Mouse (Mus musculus): Measurements from ENCODE around the gene Fgfr2. TPM values are rescaled to one million over a fixed set of nuclear protein-coding genes. Genes with fewer than 3 reads are reported as not detected.

The Fgfr2 gene
- polyA plus RNA-seq, 1 experiment from 2014 or later: 18.5 TPM

DNA sequence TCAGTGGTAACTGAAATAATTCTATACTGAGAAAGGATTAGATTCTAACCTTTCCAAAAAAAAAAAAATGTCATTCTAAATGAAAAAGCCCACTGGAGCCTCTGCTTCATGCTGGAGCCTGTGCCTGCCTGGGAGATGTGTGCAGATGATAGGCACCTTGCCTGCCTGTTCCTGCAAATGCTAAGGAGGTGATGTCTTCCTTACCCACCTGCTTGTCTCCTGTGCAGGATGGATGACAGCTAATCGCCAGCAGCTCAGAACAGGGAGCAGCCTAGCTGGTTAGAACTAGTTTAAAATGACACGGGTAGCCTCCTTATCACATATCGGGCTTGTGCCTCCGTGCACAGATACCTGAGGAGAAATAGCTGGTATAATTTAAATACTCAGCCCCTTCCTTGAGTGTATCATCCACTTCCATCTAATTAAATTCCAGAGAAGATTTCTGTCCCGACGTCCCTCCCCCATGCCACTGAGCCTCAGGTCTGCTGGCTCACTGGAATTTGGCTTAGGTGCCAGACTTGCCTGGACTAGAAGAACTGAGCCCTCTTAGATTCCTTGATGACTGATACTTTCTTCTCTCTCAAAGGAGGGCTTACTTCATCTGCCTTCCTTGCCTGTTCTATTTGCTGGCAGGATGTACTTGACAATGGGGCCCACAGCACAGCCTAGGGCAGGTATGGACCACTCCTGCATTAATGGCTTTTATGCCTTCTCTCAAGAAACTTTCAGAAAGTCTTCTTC lies 2782.6 kb downstream of the Fgfr2 start:
- no peak overlapping the region for H3K9ac ChIP-seq
- WGBS (ENCODE audit: insufficient replicate concordance): 68% methylated on average over 6 of the region's 6 CpGs
- no peak for ATAC-seq

DNA sequence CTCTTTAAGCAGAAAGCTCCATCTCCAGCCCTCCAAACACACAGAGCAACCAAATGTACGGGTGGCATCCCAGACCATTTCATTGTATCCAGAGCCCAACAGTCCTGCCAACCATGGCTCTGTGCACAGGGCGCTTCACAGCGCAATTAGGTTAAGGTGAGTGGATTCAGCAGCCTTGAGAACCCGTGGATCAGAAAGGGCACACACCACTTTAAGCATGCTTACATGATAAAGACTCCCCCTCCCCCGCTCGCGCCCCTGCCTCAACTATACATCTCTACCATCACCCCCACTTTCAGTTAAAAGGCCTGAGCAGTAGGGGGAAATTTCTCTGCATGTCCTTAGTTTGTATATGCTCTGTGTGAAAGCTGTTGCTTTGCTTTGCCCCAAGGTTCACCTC lies 2785.5 kb downstream of the Fgfr2 start:
- ATAC-seq: no peak
- Histone ChIP-seq H3K36me3 (no peaks in the 10 kb centered on the region), H3K27me3 (replicated peaks) (no peaks in the 10 kb centered on the region), H3K4me2 (no peak overlapping the region), H3K9ac (no peak overlapping the region), H3K4me3 (no peak overlapping the region), H3K4me1 (no peaks in the 10 kb centered on the region), H3K9me3 (replicated peaks) (no peaks in the 10 kb centered on the region), H3K27ac (no peak overlapping the region)
- 74% methylated on average over 7 of the region's 7 CpGs for WGBS (ENCODE audit: insufficient replicate concordance)

More for the DNA sequence above, 2782.6 kb downstream of the Fgfr2 start:
- Histone ChIP-seq H3K4me2 (no peak overlapping the region), H3K36me3 (no peaks in the 10 kb centered on the region), H3K9me3 (replicated peaks) (no peaks in the 10 kb centered on the region), H3K4me3 (no peak overlapping the region), H3K4me1 (no peaks in the 10 kb centered on the region), H3K27me3 (replicated peaks) (no peaks in the 10 kb centered on the region), H3K27ac (no peak overlapping the region)

DNA sequence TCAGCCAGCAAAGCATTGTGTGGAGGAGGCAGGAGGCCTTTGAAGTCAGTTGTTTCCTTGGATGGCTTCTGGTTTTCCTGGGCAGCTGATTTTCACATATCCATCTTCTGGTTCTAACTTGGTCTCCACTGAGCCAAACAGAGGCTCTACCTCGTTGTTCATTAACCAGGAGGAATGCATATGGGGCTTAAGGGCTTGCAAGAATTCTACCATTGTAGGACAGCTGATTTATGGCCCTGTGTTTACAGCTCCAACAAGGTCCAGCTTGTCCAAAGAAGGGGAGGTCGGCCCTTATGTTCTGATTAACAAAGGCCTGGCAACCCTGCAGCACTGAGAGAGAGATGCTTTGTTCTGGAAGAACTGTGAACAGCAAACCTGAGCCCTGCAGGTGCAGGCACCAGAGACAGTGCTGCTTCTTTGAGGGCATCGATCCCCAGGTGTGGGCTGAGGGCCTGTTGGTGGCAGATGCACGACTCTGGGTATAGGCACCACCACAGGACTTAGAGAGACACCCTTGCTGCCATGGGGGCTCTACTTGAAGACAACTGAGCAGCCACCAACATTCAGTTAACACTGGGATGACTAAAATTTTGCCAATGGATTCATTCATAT lies 2787.6 kb downstream of the Fgfr2 start:
- Histone ChIP-seq H3K4me3 (no peak overlapping the region), H3K4me1 (no peaks in the 10 kb centered on the region), H3K27ac (no peak overlapping the region), H3K27me3 (replicated peaks) (no peaks in the 10 kb centered on the region), H3K36me3 (no peaks in the 10 kb centered on the region), H3K4me2 (no peak overlapping the region), H3K9me3 (replicated peaks) (no peaks in the 10 kb centered on the region), H3K9ac (no peak overlapping the region)
- 40% methylated on average over 4 of the region's 4 CpGs for WGBS (ENCODE audit: insufficient replicate concordance)
- ATAC-seq: no peak

DNA sequence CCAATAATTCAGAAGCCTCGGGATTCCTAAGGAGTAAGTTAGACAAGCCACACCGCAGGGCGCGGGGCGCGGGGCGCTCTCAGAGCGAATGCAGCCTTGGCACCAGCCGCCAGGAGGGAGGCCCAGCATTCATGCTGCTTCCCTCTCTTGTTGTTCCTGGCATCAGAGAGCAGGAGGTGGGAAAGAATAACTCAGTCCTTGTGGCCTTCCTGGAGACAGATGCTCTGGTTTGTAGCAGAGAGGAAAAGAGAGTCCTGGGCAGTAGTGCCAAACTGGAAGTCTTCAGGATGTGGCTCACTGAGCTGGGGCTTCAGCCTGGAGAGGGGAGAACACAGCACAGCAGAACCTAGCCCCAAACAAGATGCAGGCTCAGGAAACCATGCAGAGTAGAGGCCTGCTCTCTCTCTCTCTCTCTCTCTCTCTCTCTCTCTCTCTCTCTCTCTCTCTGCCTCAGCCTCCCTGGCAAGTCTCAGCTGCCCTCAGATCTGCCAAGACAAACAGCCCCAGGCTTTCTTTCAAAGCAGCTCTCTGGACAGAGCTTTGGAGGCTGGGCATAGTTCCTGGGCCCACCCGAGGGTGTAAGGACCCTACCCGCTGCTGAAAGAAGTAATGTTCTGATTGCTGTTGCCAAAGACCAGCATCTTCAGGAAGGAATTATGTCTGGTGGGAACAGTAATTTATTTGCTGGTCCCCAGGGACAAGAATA lies 2790.5 kb downstream of the Fgfr2 start:
- 80% methylated on average over 11 of the region's 11 CpGs for WGBS (ENCODE audit: insufficient replicate concordance)
- no peak for ATAC-seq

DNA sequence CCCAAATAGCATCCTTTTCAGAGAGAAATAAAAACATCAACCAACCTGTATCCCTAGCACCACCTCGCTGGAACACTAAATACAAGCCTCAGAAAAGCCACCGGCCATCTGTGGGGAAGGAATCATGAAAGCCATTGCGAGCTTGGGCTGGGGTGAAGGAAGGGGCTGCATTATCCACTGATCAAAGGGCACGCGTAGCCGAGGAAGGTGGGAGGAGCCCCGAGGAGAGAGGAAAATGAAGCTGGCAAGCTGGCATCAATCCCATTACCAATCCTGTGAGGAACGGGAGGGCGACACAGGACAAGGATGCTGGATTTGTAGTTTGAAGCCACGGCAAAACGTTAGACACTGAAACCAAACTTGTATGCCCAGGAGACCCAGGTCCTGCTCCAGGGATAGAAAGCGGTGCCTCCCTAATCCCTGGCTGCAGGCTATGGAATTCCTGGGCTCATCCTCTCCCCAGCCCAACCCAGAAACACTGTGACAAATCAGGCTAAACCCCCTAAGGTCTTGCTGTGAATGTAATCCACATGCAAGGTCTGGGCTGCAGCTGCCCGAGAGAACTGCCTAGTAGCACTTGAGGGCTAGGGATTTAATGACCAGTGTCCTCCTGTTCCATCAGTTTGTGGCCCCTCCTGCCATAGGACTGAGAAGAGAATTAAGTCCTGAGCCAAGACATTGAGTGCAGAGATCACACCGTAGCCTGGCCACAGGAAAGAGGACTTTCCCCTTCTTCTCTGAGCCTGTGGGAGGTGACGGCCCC lies 2795.4 kb downstream of the Fgfr2 start:
- H3K4me3 ChIP-seq: no peak overlapping the region

More for the DNA sequence above, 2790.5 kb downstream of the Fgfr2 start:
- Histone ChIP-seq H3K9me3 (replicated peaks) (no peaks in the 10 kb centered on the region), H3K4me2 (no peak overlapping the region), H3K36me3 (no peaks in the 10 kb centered on the region), H3K4me3 (no peak overlapping the region), H3K4me1 (no peaks in the 10 kb centered on the region), H3K27ac (no peak overlapping the region), H3K9ac (no peak overlapping the region), H3K27me3 (replicated peaks) (peaks cover 10% of the 10 kb centered on the region; the same call in 1 of the 2 replicates)

DNA sequence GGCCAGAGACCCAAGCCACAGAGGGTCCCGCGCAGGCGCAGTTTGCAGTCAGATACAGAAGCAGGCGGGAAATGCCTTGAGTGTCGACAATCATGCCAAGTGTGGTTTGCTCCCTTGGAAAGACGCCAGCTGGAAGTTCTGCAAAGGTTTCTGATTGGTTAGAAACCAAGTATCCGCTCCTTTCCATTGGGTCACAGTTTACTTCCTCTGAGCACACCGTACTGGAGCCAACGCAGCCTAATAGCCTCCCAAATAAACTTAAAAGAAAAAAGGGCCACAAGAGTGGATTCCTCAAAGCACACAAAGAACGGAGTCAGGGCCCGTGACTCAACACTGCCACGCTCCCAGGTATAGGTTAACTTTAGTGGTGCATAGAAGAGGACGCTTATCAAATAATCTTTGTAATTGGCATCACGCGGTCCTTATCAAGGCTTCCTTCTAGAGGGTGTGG lies 2797.1 kb downstream of the Fgfr2 start:
- H3K4me2 ChIP-seq: no peak overlapping the region

More for the DNA sequence above, 2795.4 kb downstream of the Fgfr2 start:
- Histone ChIP-seq H3K9ac (no peak overlapping the region), H3K4me1 (no peaks in the 10 kb centered on the region), H3K27me3 (replicated peaks) (peaks cover 17% of the 10 kb centered on the region; the same call in 1 of the 2 replicates), H3K27ac (no peak overlapping the region), H3K36me3 (no peaks in the 10 kb centered on the region), H3K9me3 (replicated peaks) (no peaks in the 10 kb centered on the region), H3K4me2 (no peak overlapping the region)
- ATAC-seq: no peak
- 18% methylated on average over 15 of the region's 15 CpGs for WGBS (ENCODE audit: insufficient replicate concordance)

DNA sequence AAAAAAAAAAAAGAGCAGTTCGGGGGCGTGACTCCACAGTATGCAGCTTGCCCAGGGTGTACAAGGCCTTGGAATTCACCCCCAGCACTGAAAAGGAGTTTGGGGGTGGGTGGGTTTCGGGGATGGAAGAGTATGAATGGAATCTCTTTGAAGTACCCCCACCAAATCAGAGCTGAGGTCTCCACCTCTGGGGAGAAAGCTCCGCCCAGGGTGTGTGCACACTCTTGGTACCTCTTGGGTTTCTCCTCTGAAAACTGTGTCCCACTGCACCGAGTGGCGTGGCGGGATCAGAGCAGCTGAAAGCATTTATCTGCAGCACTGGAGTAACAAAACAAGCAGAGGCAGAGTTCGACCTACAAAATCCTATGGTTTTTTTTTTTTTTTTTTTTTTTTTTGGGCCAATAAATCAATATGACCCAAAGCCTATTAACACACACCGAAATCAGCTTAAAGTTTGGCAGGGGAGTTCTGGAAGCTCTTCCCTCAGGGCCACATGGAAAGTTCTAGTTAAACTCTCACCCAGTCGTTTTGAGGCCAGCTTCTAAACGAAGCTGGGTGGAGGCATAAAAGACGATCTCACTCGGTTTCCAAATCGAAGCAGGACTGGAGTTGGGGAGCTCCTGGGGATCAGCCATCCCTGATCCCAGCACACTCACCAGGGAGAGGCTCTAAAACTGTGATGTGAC lies 2798.3 kb downstream of the Fgfr2 start:
- Histone ChIP-seq H3K9me3 (replicated peaks) (no peaks in the 10 kb centered on the region), H3K9ac (no peak overlapping the region), H3K27ac (no peak overlapping the region), H3K27me3 (replicated peaks) (peaks cover 17% of the 10 kb centered on the region; the same call in 1 of the 2 replicates), H3K4me2 (no peak overlapping the region), H3K4me3 (no peak overlapping the region), H3K4me1 (no peaks in the 10 kb centered on the region), H3K36me3 (no peaks in the 10 kb centered on the region)
- ATAC-seq: no peak
- 55% methylated on average over 14 of the region's 14 CpGs for WGBS (ENCODE audit: insufficient replicate concordance)

More for the DNA sequence above, 2797.1 kb downstream of the Fgfr2 start:
- no peaks in the 10 kb centered on the region for H3K9me3 ChIP-seq (replicated peaks)
- 69% methylated on average over 15 of the region's 15 CpGs for WGBS (ENCODE audit: insufficient replicate concordance)
- ATAC-seq: no peak
- no peak overlapping the region for H3K9ac ChIP-seq
- H3K36me3 ChIP-seq: no peaks in the 10 kb centered on the region
- no peak overlapping the region for H3K27ac ChIP-seq
- no peak overlapping the region for H3K4me3 ChIP-seq
- H3K27me3 ChIP-seq (replicated peaks): peaks cover 17% of the 10 kb centered on the region; the same call in 1 of the 2 replicates
- no peaks in the 10 kb centered on the region for H3K4me1 ChIP-seq

DNA sequence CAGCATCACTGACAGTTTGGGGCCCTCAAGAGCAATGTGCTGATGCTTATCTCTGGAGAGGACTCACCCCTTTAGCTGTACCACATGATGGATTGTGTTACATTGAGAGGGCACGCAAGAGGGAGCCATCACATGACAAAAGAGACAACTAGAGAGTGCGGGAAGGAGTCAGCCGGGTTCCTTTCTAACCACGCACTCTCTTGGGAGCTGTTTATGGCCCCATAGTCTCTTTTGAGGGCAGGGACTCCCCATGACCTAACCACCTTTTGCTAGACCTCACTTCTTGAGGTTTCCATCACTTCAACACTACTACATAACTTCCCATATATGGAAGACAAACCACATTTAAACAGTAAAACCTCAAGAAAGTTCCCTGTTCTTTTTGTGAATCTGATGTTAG lies 2799.4 kb downstream of the Fgfr2 start:
- no peak overlapping the region for H3K27ac ChIP-seq
- no peaks in the 10 kb centered on the region for H3K36me3 ChIP-seq
- no peak for ATAC-seq
- H3K4me1 ChIP-seq: no peaks in the 10 kb centered on the region
- no peaks in the 10 kb centered on the region for H3K9me3 ChIP-seq (replicated peaks)
- WGBS (ENCODE audit: insufficient replicate concordance): 72% methylated on average over 4 of the region's 4 CpGs
- peaks cover 17% of the 10 kb centered on the region; the same call in 1 of the 2 replicates for H3K27me3 ChIP-seq (replicated peaks)
- H3K9ac ChIP-seq: no peak overlapping the region
- no peak overlapping the region for H3K4me2 ChIP-seq
- no peak overlapping the region for H3K4me3 ChIP-seq

DNA sequence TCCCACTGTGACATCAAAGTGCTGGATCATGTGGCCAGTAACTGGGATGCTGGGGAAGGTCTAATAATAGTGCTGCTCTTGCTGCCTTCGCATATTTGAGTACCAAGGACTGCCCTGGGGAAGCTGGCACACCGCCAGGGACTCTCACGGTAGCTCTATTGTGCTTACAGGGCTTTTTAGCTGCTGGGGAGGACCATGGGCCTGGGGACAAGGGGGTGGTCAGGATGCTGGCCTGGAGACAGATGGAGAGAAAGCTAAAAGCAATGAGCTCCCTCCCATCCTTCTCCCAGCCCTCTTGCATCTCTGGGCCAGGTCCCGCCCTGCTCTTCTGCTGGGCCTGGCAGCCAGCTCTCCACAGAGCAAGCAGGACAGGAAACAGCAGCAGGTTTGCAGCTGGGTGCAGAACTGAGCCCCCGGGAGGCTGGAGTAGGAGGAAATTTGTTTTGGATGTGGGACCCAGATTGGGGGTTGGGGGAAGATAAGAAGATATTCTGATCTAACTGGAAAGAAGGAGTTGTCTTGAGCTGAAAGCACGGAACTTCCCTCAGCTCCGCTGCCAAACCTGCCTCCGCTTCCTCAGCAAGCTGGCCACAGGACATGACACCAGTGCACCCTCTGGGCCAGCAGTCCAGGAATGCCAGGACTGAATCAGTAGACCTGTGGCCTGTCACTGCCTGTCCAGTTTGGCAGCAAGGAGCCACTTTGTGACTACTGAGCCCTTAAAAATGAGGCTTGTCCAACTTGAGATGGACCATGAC lies 2803.2 kb downstream of the Fgfr2 start:
- Histone ChIP-seq H3K9ac (no peak overlapping the region), H3K9me3 (replicated peaks) (no peaks in the 10 kb centered on the region), H3K4me1 (no peaks in the 10 kb centered on the region), H3K4me3 (no peak overlapping the region), H3K36me3 (no peaks in the 10 kb centered on the region), H3K27ac (no peak overlapping the region), H3K27me3 (replicated peaks) (no peaks in the 10 kb centered on the region), H3K4me2 (no peak overlapping the region)
- ATAC-seq: no peak
- 54% methylated on average over 8 of the region's 8 CpGs for WGBS (ENCODE audit: insufficient replicate concordance)

DNA sequence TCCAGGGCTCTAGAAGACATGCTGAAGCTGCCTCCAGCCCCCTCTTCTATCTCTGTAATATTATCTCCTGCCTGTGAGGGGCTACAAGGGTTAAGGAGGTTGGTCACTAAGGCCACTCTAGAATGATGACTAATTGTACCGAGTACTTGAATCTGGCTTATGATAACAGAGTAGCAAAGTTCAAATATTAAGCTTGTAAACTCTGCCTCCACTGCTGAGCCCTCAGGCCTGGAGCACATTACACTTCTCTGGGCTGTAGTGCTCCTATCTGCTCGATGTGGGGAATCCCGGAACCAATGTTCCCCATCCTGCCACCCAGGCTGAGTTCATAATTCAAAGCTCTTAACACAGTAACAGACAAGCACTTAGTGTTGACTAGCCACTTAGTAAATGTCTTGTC lies 2806.9 kb downstream of the Fgfr2 start:
- Histone ChIP-seq H3K36me3 (no peaks in the 10 kb centered on the region), H3K9me3 (replicated peaks) (no peaks in the 10 kb centered on the region), H3K4me3 (no peak overlapping the region), H3K4me1 (no peaks in the 10 kb centered on the region), H3K9ac (no peak overlapping the region), H3K27ac (no peak overlapping the region), H3K27me3 (replicated peaks) (no peaks in the 10 kb centered on the region), H3K4me2 (no peak overlapping the region)
- WGBS (ENCODE audit: insufficient replicate concordance): 53% methylated on average over 3 of the region's 3 CpGs
- no peak for ATAC-seq

DNA sequence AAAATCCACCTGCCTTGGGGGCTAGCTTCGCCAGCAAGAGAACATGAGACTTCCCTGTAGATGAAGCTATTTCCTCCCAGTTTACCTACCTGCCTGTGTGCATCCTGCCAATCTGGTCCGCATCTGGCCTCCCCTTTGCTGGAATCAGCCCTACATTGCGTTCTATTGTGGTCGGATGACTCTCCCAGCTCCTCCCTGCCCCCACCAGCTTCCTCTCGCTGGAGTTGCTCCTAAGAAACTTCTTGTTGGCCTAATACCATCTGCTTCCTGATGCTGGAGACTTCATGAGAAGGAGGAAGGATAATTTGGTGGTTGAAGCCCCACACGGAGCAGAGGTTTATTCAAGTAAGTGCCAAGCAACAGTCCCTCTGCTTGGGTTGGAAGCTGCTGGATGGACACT lies 2807.9 kb downstream of the Fgfr2 start:
- Histone ChIP-seq H3K36me3 (no peaks in the 10 kb centered on the region), H3K9ac (no peak overlapping the region), H3K27ac (no peak overlapping the region), H3K27me3 (replicated peaks) (no peaks in the 10 kb centered on the region), H3K4me2 (no peak overlapping the region), H3K9me3 (replicated peaks) (no peaks in the 10 kb centered on the region), H3K4me1 (no peaks in the 10 kb centered on the region), H3K4me3 (no peak overlapping the region)
- ATAC-seq: no peak
- 20% methylated on average over 6 of the region's 6 CpGs for WGBS (ENCODE audit: insufficient replicate concordance)

Data from liver, embryonic 12.5 days (tissue).